Mouse (Mus musculus) kidney, adult 2 months (tissue): ENCODE measurements around the gene F830045P16Rik. TPM values are rescaled to one million over a fixed set of nuclear protein-coding genes. Genes with fewer than 3 reads are reported as not detected.

ENCODE experiments used
- DNase-seq: peaks from one replicate; pipeline ENCODE4 v3.0.0; 2021
- H3K27ac ChIP-seq: fragments of 200-500 bp; 2 replicates; pipeline ENCODE4 v1.5.1; 2012; ENCODE audit warnings: low read depth, low read length, control low read depth, inconsistent platforms; ENCODE audit not compliant: insufficient read depth
- H3K27me3 ChIP-seq: fragments of 200-500 bp; replicated peaks from 2 replicates; pipeline ENCODE4 v1.6.1; 2012; ENCODE audit warnings: mild to moderate bottlenecking, moderate library complexity, low read length, inconsistent platforms; ENCODE audit not compliant: control insufficient read depth, insufficient read depth
- H3K36me3 ChIP-seq: fragments of 200-500 bp; 2 replicates; pipeline ENCODE4 v1.6.1; 2012; ENCODE audit warnings: mild to moderate bottlenecking, moderate library complexity, low read length, inconsistent platforms; ENCODE audit not compliant: control insufficient read depth, insufficient read depth
- H3K4me1 ChIP-seq: fragments of 200-500 bp; 2 replicates; pipeline ENCODE4 v1.6.1; 2011; ENCODE audit warnings: low read length; ENCODE audit not compliant: control insufficient read depth, insufficient read depth
- H3K4me3 ChIP-seq: fragments of 200-500 bp; 2 replicates; pipeline ENCODE4 v1.5.1; 2011; ENCODE audit warnings: mild to moderate bottlenecking, low read depth, low read length, control low read depth; ENCODE audit not compliant: insufficient read depth
- CTCF ChIP-seq: fragments of 200-500 bp; conservative IDR thresholded peaks from 2 replicates; pipeline ENCODE4 v1.5.1; 2011; ENCODE audit warnings: low read depth, mild to moderate bottlenecking, control low read depth, low read length, moderate library complexity, mixed read lengths; ENCODE audit not compliant: insufficient read depth, insufficient read length
- POLR2A ChIP-seq: fragments of 200-500 bp; IDR thresholded peaks from one replicate; pipeline ENCODE4 v1.6.1; 2011; ENCODE audit warnings: low read depth, low read length, control low read depth
- WGBS: fragments of 180-500 bp; shearing (Covaris S2); methylation state at CpG from one replicate; pipeline ENCODE4 v1.1.7; 2018; 5-methylcytosine and 5-hydroxymethylcytosine counted together
- polyA plus RNA-seq: library from polyadenylated mRNA; depleted of rRNA; stranded (reverse); fragments of >200 nt; gene quantifications from 2 replicates; pipeline ENCODE4 v1.2.3, GENCODE M21; 2012; rRNA removed

Gene F830045P16Rik
- not detected in 2 replicates for polyA plus RNA-seq

GRCm38 (mm10) chr2:129536377-129536776, at the start of gene F830045P16Rik:
TSS of gene F830045P16Rik (minus strand) at chr2:129536602.
- WGBS: 79% methylated on average over 2 of the region's 2 CpGs
- no peaks in the 10 kb centered on the region for H3K27me3 ChIP-seq
- H3K4me3 ChIP-seq: no peak within 1 kb of the TSS
- TF ChIP-seq CTCF: no peak
- no peak for TF ChIP-seq POLR2A
- no peak within 1 kb of the TSS for H3K27ac ChIP-seq
- DNase-seq: no peak
- 0 out of 2 replicates have a peak, but pooled peaks cover 3% of the 10 kb centered on the region for H3K4me1 ChIP-seq
- no peaks in the 10 kb centered on the region for H3K36me3 ChIP-seq

- peaks cover 5% of the 10 kb centered on the region for H3K4me1 ChIP-seq
- no peak overlapping the region for H3K27ac ChIP-seq
- no peak for TF ChIP-seq POLR2A
- TF ChIP-seq CTCF: no peak
- H3K36me3 ChIP-seq: no peaks in the 10 kb centered on the region
- WGBS: 79% methylated on average over 11 of the region's 11 CpGs
- H3K27me3 ChIP-seq: no peaks in the 10 kb centered on the region
- no peak overlapping the region for H3K4me3 ChIP-seq
- no peak for DNase-seq
These were observed 49.6 kb upstream of the F830045P16Rik start for GRCm38 (mm10) chr2:129585904-129586514.

- Histone ChIP-seq H3K27ac (no peak overlapping the region), H3K27me3 (no peaks in the 10 kb centered on the region), H3K36me3 (no peaks in the 10 kb centered on the region), H3K4me3 (no peak overlapping the region), H3K4me1 (peaks cover 5% of the 10 kb centered on the region)
- TF ChIP-seq CTCF (no peak), POLR2A (no peak)
- 50% methylated on average over 1 of the region's 1 CpGs for WGBS
- no peak for DNase-seq
These were observed 48.5 kb upstream of the F830045P16Rik start for GRCm38 (mm10) chr2:129584905-129585304.

- 78% methylated on average over 4 of the region's 4 CpGs for WGBS
- no peaks in the 10 kb centered on the region for H3K27me3 ChIP-seq
These were observed 45.9 kb upstream of the F830045P16Rik start for GRCm38 (mm10) chr2:129582261-129582660.

GRCm38 (mm10) chr2:129581826-129582225, 45.4 kb upstream of the F830045P16Rik start:
- TF ChIP-seq CTCF (no peak), POLR2A (no peak)
- Histone ChIP-seq H3K27ac (no peak overlapping the region), H3K27me3 (no peaks in the 10 kb centered on the region), H3K4me3 (no peak overlapping the region), H3K4me1 (no peaks in the 10 kb centered on the region), H3K36me3 (no peaks in the 10 kb centered on the region)
- 43% methylated on average over 3 of the region's 3 CpGs for WGBS
- DNase-seq: peak; percentile 66

More at GRCm38 (mm10) chr2:129582261-129582660, 45.9 kb upstream of the F830045P16Rik start:
- H3K4me3 ChIP-seq: no peak overlapping the region
- no peaks in the 10 kb centered on the region for H3K4me1 ChIP-seq
- no peaks in the 10 kb centered on the region for H3K36me3 ChIP-seq
- H3K27ac ChIP-seq: no peak overlapping the region
- peak; percentile 62 for DNase-seq
- TF ChIP-seq POLR2A (no peak), CTCF (no peak)

GRCm38 (mm10) chr2:129580656-129581055, 44.3 kb upstream of the F830045P16Rik start:
- no peak overlapping the region for H3K4me3 ChIP-seq
- no peaks in the 10 kb centered on the region for H3K4me1 ChIP-seq
- no peak for DNase-seq
- no peaks in the 10 kb centered on the region for H3K27me3 ChIP-seq
- 75% methylated on average over 4 of the region's 4 CpGs for WGBS
- no peak overlapping the region for H3K27ac ChIP-seq
- no peaks in the 10 kb centered on the region for H3K36me3 ChIP-seq
- no peak for TF ChIP-seq POLR2A
- TF ChIP-seq CTCF: no peak

- no peaks in the 10 kb centered on the region for H3K36me3 ChIP-seq
- no peaks in the 10 kb centered on the region for H3K27me3 ChIP-seq
- no peak overlapping the region for H3K4me3 ChIP-seq
- H3K27ac ChIP-seq: no peak overlapping the region
- H3K4me1 ChIP-seq: no peaks in the 10 kb centered on the region
- TF ChIP-seq CTCF (no peak), POLR2A (no peak)
- DNase-seq: no peak
- 93% methylated on average over 8 of the region's 8 CpGs for WGBS
These were observed 40.4 kb upstream of the F830045P16Rik start for GRCm38 (mm10) chr2:129576611-129577447.
